Mouse (Mus musculus) forebrain, embryonic 10.5 days (tissue): Measurements from ENCODE around the gene Nit2. TPM values are rescaled to one million over a fixed set of nuclear protein-coding genes. Genes with fewer than 3 reads are reported as not detected.
"Not testable (repeated sequence)": the region's sequence is repeated elsewhere in the genome, so short reads cannot be mapped to it uniquely, and the experiment has no call there.

Experiments
- DNase-seq: peaks from one replicate; pipeline ENCODE4 v3.0.0-alpha.2; 2017; ENCODE audit warnings: low spot score; ENCODE audit errors: extremely low spot score
- H3K27ac ChIP-seq: fragments of 300-500 bp; sonication (generic); 2 replicates; pipeline ENCODE4 v1.5.1; 2016; ENCODE audit warnings: mild to moderate bottlenecking
- H3K27me3 ChIP-seq: fragments of 300-500 bp; sonication (generic); 2 replicates; pipeline ENCODE4 v1.6.1; 2016; ENCODE audit warnings: mild to moderate bottlenecking; ENCODE audit not compliant: poor library complexity, severe bottlenecking
- H3K36me3 ChIP-seq: fragments of 300-500 bp; sonication (generic); replicated peaks from 2 replicates; pipeline ENCODE4 v1.6.1; 2016; ENCODE audit warnings: mild to moderate bottlenecking, moderate library complexity
- H3K4me1 ChIP-seq: fragments of 300-500 bp; sonication (generic); 2 replicates; pipeline ENCODE4 v1.6.1; 2016
- H3K4me3 ChIP-seq: fragments of 300-500 bp; sonication (generic); 2 replicates; pipeline ENCODE4 v1.5.1; 2016; ENCODE audit warnings: mild to moderate bottlenecking, moderate library complexity
- H3K9me3 ChIP-seq: fragments of 300-500 bp; sonication (generic); 2 replicates; pipeline ENCODE4 v1.6.1; 2016; ENCODE audit warnings: mild to moderate bottlenecking, moderate library complexity
- WGBS: fragments of 180-500 bp; shearing (Covaris S2); methylation state at CpG from one replicate; pipeline ENCODE4 v1.1.7; 2016; 5-methylcytosine and 5-hydroxymethylcytosine counted together
- polyA plus RNA-seq: library from polyadenylated mRNA; unstranded; fragments of >200 nt; fragmentation: Nextera tagmentation; extraction: Ambion mirVana; gene quantifications from 2 replicates; pipeline ENCODE4 v1.2.1, GENCODE M21; 2016

Gene Nit2
- polyA plus RNA-seq, 1 experiment from 2014 or later, result 62.6 TPM

- Histone ChIP-seq H3K27me3 (no peaks in the 10 kb centered on the region), H3K9me3 (no peaks in the 10 kb centered on the region), H3K36me3 (peaks cover 34% of the 10 kb centered on the region), H3K4me3 (no peak overlapping the region), H3K27ac (no peak overlapping the region), H3K4me1 (peaks cover 4% of the 10 kb centered on the region; the same call in 1 of the 2 replicates)
- 61% methylated on average over 2 of the region's 2 CpGs for WGBS
- DNase-seq, result no peak
These were observed 10.1 kb upstream of the Nit2 start for GRCm38 (mm10) chr16:57177254-57177653.

GRCm38 (mm10) chr16:57176276-57176675 is 9.1 kb upstream of the Nit2 start:
- 91% methylated on average over 7 of the region's 7 CpGs for WGBS

GRCm38 (mm10) chr16:57175751-57176150 is 8.6 kb upstream of the Nit2 start:
- Histone ChIP-seq H3K27me3 (no peaks in the 10 kb centered on the region), H3K27ac (no peak overlapping the region), H3K4me3 (no peak overlapping the region), H3K36me3 (peaks cover 29% of the 10 kb centered on the region), H3K4me1 (peaks cover 4% of the 10 kb centered on the region; the same call in 1 of the 2 replicates), H3K9me3 (no peaks in the 10 kb centered on the region)
- WGBS, result 73% methylated on average over 2 of the region's 2 CpGs
- no peak for DNase-seq

More at GRCm38 (mm10) chr16:57176276-57176675, 9.1 kb upstream of the Nit2 start:
- H3K36me3 ChIP-seq, result peaks cover 28% of the 10 kb centered on the region
- H3K27ac ChIP-seq, result no peak overlapping the region
- no peak overlapping the region for H3K4me3 ChIP-seq
- H3K4me1 ChIP-seq, result peaks cover 4% of the 10 kb centered on the region; the same call in 1 of the 2 replicates
- DNase-seq, result no peak
- no peaks in the 10 kb centered on the region for H3K27me3 ChIP-seq
- H3K9me3 ChIP-seq, result no peaks in the 10 kb centered on the region

DNA sequence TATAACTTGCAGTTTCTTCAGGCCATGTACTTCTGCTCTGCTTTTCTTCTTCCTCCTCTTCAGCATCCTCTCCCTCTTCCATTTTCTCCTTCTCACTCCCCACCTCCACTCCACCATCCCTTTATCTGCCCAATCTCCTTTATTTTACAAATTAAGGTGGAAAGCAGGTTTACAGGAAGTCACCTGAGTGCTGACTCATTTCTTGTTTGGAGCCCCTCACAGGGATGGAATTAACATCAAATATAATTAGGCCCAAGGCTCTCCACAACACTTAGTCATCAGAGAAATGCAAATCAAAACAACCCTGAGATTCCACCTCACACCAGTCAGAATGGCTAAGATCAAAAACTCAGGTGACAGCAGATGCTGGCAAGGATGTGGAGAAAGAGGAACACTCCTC is 7.3 kb upstream of the Nit2 start:
- H3K4me1 ChIP-seq, H3K27me3 ChIP-seq, H3K9me3 ChIP-seq, DNase-seq, H3K4me3 ChIP-seq, H3K27ac ChIP-seq: not testable (repeated sequence)
- peaks cover 27% of the 10 kb centered on the region for H3K36me3 ChIP-seq

DNA sequence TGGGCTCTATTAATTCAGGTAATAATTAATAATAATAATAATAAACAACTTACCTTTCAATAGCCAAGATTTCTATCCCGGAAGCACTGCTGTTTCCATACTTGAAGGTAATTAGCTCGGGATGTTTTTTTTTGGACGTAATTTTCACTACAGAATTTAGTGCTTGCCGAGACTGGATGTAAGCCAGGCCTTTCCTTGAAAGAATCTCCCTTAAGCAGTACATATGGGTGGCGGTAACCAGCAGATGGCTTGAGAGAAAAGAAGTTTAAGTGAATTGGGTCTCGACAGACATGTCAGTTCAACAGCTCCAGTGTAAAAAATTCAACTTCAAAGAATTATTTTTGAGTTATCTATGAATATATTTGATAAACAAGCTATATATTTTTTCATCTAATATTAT is 4.4 kb upstream of the Nit2 start:
- Histone ChIP-seq H3K9me3 (no peaks in the 10 kb centered on the region), H3K4me3 (no peak overlapping the region), H3K27ac (no peak overlapping the region), H3K4me1 (peaks cover 19% of the 10 kb centered on the region), H3K36me3 (peaks cover 23% of the 10 kb centered on the region), H3K27me3 (no peaks in the 10 kb centered on the region)
- 96% methylated on average over 6 of the region's 6 CpGs for WGBS
- DNase-seq, result no peak

GRCm38 (mm10) chr16:57171161-57171560 is 4.0 kb upstream of the Nit2 start:
- Histone ChIP-seq H3K27ac (no peak overlapping the region), H3K9me3 (no peaks in the 10 kb centered on the region), H3K27me3 (no peaks in the 10 kb centered on the region), H3K36me3 (peaks cover 21% of the 10 kb centered on the region), H3K4me1 (peaks cover 23% of the 10 kb centered on the region), H3K4me3 (no peak overlapping the region)
- WGBS, result 95% methylated on average over 8 of the region's 8 CpGs
- DNase-seq, result no peak

DNA sequence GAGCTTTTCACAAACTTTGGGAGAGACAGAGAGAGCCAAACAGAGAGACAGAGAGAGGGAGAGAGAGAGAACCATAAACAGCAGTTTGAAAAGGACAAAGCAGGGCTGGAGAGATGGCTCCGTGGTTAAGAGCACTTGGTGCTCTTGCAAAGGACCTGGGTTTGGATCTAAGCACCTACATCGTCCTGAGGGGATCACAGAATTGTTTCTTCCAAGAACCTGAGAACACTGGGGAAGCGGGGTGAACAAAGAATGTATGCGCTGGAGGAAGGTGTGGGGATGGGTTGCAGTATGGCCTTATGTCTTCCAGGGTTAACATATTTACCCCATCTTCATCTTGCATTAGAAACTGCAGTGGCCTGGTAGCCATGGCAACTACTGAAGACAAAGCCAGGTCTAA is 1.1 kb upstream of the Nit2 start:
- Histone ChIP-seq H3K36me3 (peaks cover 19% of the 10 kb centered on the region), H3K4me3 (no peak overlapping the region), H3K27me3 (no peaks in the 10 kb centered on the region), H3K9me3 (no peaks in the 10 kb centered on the region), H3K4me1 (peaks cover 19% of the 10 kb centered on the region), H3K27ac (no peak overlapping the region)
- DNase-seq, result no peak
- 52% methylated on average over 4 of the region's 4 CpGs for WGBS

DNA sequence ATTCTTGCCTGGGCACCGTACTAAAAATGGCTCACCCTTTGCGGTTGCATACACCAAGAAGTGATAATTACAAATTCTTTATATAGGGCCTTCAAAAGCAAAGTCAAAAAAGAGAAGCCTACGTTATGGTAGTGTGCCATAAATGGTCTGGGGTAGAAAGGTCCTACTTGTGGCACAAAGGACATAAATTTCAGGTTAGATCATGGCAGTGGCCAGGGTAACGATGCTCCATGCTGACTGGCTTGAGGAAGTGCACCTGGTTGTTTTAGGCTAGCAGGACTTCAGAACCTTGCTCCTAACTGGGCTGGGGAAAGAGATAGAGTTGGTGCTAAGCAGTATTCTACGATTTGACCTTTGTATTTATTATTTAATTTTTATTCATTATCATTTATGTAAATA is 372 bp upstream of the Nit2 start:
- 41% methylated on average over 5 of the region's 5 CpGs for WGBS
- H3K4me3 ChIP-seq, result peak overlapping the region; percentile 79
- peaks cover 19% of the 10 kb centered on the region for H3K36me3 ChIP-seq
- H3K4me1 ChIP-seq, result peaks cover 19% of the 10 kb centered on the region
- no peaks in the 10 kb centered on the region for H3K27me3 ChIP-seq
- H3K27ac ChIP-seq, result peak overlapping the region; percentile 91
- no peaks in the 10 kb centered on the region for H3K9me3 ChIP-seq
- no peak for DNase-seq

GRCm38 (mm10) chr16:57166086-57166485 is 1.1 kb downstream of the Nit2 start:
- no peak for DNase-seq
- Histone ChIP-seq H3K27ac (no peak overlapping the region; the same call in 1 of the 2 replicates), H3K9me3 (no peaks in the 10 kb centered on the region), H3K4me3 (peak overlapping the region; percentile 79), H3K4me1 (peaks cover 19% of the 10 kb centered on the region), H3K27me3 (no peaks in the 10 kb centered on the region), H3K36me3 (peaks cover 16% of the 10 kb centered on the region)
- 88% methylated on average over 6 of the region's 6 CpGs for WGBS

GRCm38 (mm10) chr16:57165157-57165556 is 2.0 kb downstream of the Nit2 start:
- DNase-seq, result no peak
- WGBS, result 97% methylated on average over 5 of the region's 5 CpGs
- H3K27ac ChIP-seq, result no peak overlapping the region
- no peaks in the 10 kb centered on the region for H3K9me3 ChIP-seq
- H3K4me1 ChIP-seq, result peaks cover 19% of the 10 kb centered on the region
- no peak overlapping the region for H3K4me3 ChIP-seq
- peaks cover 22% of the 10 kb centered on the region for H3K36me3 ChIP-seq
- no peaks in the 10 kb centered on the region for H3K27me3 ChIP-seq

- H3K36me3 ChIP-seq, result peaks cover 33% of the 10 kb centered on the region
- no peak overlapping the region for H3K4me3 ChIP-seq
- H3K4me1 ChIP-seq, result peaks cover 19% of the 10 kb centered on the region
- DNase-seq, result no peak
- H3K9me3 ChIP-seq, result no peaks in the 10 kb centered on the region
- no peaks in the 10 kb centered on the region for H3K27me3 ChIP-seq
- no peak overlapping the region for H3K27ac ChIP-seq
- WGBS, result 88% methylated on average over 1 of the region's 1 CpGs
These were observed 3.4 kb downstream of the Nit2 start for GRCm38 (mm10) chr16:57163694-57164093.

- H3K4me3 ChIP-seq, result no peak overlapping the region
- WGBS, result 89% methylated on average over 5 of the region's 5 CpGs
These were observed 4.3 kb downstream of the Nit2 start for GRCm38 (mm10) chr16:57162841-57163240.

DNA sequence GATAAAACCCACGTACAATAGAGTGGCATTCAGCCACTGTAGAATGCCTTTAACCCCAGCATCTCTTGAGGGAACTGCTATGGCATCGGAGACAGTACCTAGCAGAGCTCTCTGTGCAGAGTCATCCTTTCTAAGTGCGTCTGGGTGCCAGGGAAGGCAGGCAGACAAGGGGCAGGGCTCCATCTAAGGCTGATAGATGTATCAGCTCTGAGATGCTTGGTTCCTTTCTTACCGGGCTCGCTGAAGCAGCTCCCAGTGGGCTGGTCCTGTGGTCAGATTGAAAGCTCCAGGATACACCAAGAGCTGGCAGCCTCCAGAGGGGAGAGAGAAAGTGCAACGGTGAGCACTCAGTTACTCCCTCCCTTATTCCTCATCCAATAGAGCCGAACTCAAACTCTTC is 7.3 kb downstream of the Nit2 start:
- H3K27me3 ChIP-seq, result no peaks in the 10 kb centered on the region
- no peak overlapping the region for H3K4me3 ChIP-seq
- H3K36me3 ChIP-seq, result peaks cover 68% of the 10 kb centered on the region
- DNase-seq, result no peak
- no peaks in the 10 kb centered on the region for H3K4me1 ChIP-seq
- H3K9me3 ChIP-seq, result no peaks in the 10 kb centered on the region
- H3K27ac ChIP-seq, result no peak overlapping the region
- WGBS, result 74% methylated on average over 7 of the region's 7 CpGs

More at GRCm38 (mm10) chr16:57162841-57163240, 4.3 kb downstream of the Nit2 start:
- no peak overlapping the region for H3K27ac ChIP-seq
- peaks cover 10% of the 10 kb centered on the region for H3K4me1 ChIP-seq
- H3K36me3 ChIP-seq, result peaks cover 41% of the 10 kb centered on the region
- no peak for DNase-seq
- no peaks in the 10 kb centered on the region for H3K27me3 ChIP-seq
- no peaks in the 10 kb centered on the region for H3K9me3 ChIP-seq

DNA sequence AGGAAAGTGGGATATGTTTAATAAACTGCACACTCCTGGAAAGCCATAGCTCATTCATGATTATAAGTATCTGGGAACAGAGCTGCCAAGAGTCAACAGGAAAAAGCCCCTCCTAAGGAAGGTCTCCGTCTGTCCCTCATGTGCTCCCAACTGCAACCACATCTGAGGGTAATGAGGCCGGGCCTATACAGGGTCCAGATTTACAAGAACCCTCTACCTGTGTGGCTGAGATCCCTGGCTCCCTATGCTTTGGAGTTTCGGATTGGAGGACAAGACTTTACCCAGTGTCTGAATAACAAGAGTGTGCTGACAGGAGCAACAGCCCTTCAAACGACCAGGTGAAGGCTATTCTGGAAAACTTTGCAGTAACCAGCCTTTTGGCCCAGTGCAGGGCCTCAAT is 9.4 kb downstream of the Nit2 start:
- Histone ChIP-seq H3K27ac (no peak overlapping the region), H3K27me3 (no peaks in the 10 kb centered on the region), H3K4me1 (no peaks in the 10 kb centered on the region), H3K36me3 (peaks cover 86% of the 10 kb centered on the region), H3K4me3 (no peak overlapping the region), H3K9me3 (no peaks in the 10 kb centered on the region)
- DNase-seq, result no peak
- WGBS, result 83% methylated on average over 4 of the region's 4 CpGs
